Mouse (Mus musculus) fibroblast of lung, adult 2 months (primary cell): ENCODE measurements around the gene Olfr784.
"Not testable (repeated sequence)": the region's sequence is repeated elsewhere in the genome, so short reads cannot be mapped to it uniquely, and the experiment has no call there.

ENCODE experiments used
- DNase-seq: peaks from one replicate; pipeline ENCODE4 v3.0.0-alpha.2; 2011; ENCODE audit warnings: low read depth

Olfr784 gene

DNA sequence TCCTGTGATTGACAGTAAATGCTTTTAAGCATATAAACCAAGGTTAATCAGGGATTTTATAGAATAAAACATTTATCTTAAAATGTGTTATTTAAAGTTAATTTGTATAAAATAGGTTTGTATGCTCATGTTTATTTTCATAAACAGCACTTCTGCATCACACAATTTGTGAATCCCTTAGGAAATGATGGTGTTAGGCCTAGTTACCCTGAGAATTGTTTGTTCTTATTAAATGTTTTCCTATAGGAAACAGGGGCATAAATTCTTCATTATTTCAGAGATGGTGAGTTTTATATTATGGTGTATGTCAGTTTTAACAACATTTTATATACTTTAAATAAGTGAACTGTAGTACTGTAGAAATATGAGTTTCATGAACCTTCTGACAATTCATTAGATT, at the start of gene Olfr784:
Olfr784 (plus strand) TSS at position 301 of the 400 bp plus-strand sequence.
- DNase-seq: no peak

DNA sequence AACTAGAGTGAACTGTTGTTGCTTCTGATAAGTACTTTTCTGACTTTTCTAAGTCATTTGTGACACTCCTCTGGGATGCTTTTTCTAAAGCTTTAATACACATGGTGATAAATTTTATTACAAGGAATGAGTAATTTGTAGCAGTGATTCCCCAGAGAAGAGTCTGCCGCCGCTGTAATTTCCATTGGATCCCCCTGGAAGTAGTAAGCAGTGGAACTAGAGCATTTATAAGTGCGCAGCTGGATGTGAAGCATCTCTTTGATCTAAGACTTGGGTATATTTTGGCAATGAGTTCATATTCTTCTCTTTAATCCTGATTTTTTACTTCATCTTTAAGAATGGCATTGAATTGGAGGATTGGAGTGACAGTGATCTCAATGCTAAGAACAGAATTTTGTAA, 35.3 kb upstream of the Olfr784 start, which contains the start of gene Olfr782:
Olfr782 (plus strand) TSS at position 301 of the 400 bp plus-strand sequence.
- DNase-seq: no peak

DNA sequence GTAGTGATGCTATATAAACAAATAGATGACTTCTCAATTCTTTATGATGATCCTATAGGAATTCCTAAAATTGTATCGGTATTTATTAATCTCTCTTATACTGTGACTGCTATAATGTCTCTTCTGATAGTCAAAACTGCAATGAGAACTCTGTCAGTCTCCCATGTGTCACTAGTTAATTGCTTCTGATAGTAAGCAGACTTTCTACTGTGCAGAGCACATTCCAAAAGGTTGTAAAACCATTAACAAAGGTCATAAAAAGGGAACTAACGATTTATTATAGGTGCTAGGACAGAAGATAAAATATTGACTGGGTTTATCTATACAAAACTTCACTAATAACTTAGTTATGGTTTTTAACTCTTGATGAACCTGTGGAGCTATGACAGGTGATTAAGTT, 31.4 kb upstream of the Olfr784 start:
- not testable (repeated sequence) for DNase-seq

DNA sequence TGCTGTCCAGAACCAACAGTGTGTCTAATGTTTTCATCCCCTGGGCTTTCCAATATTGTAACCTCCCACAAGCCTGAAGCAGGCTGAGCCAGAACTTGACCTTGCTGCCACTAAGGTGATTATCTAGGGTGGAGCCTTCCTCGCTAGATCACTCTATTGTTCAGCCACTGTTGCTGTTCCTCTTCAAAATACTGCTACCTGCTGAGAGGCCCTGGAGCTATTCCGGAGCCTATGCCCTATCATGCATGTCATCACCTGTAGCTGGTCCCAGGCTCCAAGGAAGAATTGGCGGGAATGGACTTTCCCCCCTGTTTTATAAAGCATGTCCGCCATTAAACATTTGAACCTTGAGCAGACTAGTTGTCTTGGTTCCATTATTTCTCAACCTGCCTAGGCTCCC, 27.4 kb upstream of the Olfr784 start:
- not testable (repeated sequence) for DNase-seq

DNA sequence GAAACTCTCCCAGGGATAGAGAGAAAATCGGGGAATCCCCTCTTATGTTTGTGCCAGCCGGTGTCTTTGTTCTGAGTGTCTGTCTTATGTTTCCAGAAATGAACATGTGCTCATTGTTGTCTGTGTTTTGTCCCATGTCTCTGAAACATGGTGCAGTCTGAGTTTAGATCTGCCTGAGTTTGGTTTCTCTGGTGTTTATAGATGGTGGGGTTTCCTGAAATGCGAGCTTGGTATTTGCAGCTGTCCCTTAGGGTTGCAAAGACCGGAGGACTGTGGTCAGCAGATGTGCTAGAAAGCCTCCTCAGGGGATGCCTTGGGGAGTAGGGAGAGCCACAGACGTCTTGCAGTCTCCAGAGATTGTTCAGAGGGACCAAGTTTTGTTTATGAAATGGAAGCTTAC, 26.6 kb upstream of the Olfr784 start:
- DNase-seq: no peak

DNA sequence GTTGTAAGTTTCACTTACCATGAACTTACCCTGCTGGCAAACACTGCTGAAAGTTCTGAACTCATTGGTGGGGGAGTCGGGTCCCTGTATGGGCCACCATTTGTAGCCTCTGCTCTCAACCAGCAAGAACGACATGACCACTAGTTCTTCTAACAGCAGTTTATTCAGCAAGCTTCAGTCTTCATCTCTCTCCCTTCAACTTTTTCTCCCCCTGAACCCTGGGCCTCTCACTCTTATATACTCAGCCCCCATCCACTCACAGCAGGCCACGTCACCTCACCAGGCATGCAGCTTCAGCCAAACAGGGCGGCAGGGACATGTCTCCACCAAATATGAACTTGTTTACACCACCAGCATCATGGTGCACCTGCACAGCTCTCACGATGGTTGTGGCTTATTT, 9.8 kb upstream of the Olfr784 start:
- not testable (repeated sequence) for DNase-seq

DNA sequence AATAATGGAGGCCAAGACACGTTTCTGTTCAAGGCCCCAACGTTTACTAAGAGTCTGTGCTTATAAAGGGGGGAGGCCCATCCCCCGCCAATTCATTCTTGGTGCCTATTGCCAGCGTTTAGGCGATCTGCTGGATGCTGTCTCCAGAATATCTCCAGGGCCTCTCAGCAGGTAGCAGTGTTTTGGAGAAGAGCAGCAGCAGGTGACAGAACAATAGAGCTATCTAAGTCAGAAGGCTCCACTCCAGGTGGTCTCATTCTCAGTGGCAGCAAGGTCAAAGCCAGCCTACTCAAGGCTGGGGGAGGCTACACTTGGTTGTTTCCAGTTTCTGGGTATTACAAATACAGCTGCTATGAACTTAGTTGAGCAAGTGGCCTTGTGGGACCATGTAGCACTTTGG, 17.0 kb downstream of the Olfr784 start:
- no peak for DNase-seq

DNA sequence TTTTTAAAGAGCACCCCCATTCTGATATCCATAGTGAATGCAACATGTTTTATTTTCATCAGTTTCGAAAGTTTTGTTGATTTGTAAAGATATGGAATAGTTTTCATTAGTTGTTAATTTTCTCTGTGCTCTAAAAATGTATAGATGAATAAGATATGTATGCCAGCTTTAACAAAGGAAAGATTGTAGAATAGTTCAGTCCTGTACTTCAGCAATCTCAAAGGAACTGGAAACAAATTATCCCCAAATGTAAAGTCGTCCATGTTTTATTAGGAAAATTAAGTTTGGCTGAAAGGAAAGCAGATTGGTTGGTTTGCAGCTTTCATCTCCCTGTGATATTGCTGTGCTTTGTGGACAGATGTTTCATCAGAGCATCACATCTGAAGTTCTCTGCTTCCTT, 21.2 kb downstream of the Olfr784 start, which contains the start of gene Olfr785:
Olfr785 (plus strand) TSS at position 301 of the 400 bp plus-strand sequence.
- no peak for DNase-seq

DNA sequence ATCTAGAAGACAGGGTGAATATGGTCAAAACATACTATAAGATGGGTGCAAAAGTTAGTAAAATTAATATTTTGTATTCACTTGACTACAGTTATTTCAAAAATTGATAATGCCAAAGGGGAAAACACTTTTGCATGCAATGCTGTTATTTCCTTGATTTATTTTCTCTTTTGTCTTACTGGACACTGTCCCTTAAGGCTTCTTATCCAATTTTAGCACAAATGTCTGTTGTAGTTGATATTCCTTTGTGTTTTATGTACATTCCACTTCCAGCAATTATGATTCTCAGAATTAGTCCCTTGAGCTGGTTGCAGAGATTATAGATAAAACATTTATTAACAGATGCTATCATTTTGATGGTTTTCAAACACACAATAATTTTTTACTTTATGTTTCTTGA, 43.1 kb downstream of the Olfr784 start, which contains the start of gene Olfr786:
Olfr786 (plus strand) TSS at position 301 of the 400 bp plus-strand sequence.
- no peak for DNase-seq
